Mouse (Mus musculus) heart, postnatal 0 days (tissue): Measurements from ENCODE around the gene Slc33a1. TPM values are rescaled to one million over a fixed set of nuclear protein-coding genes. Genes with fewer than 3 reads are reported as not detected.

Source experiments
- ATAC-seq: fragments of 200-750 bp; cut with Nextera tagmentation; 2 replicates; pipeline ENCODE4 v1.8.0; 2017; ENCODE audit warnings: low read depth, moderate number of reproducible peaks, moderate library complexity; ENCODE audit not compliant: insufficient read depth
- DNase-seq: peaks from one replicate; pipeline ENCODE4 v3.0.0-alpha.2; 2016; ENCODE audit warnings: low spot score
- H3K27ac ChIP-seq: fragments of 300-500 bp; sonication (generic); 2 replicates; pipeline ENCODE4 v1.5.1; 2014; ENCODE audit warnings: low read depth, mild to moderate bottlenecking
- H3K27me3 ChIP-seq: fragments of 300-500 bp; sonication (generic); 2 replicates; pipeline ENCODE4 v1.6.1; 2014; ENCODE audit warnings: low read length, mixed read lengths; ENCODE audit not compliant: control insufficient read depth, insufficient read depth
- H3K36me3 ChIP-seq: fragments of 300-500 bp; sonication (generic); replicated peaks from 2 replicates; pipeline ENCODE4 v1.6.1; 2014; ENCODE audit warnings: low read length, mixed read lengths; ENCODE audit not compliant: control insufficient read depth, insufficient read depth
- H3K4me1 ChIP-seq: fragments of 300-500 bp; sonication (generic); 2 replicates; pipeline ENCODE4 v1.6.1; 2014; ENCODE audit warnings: antibody characterized with exemption; ENCODE audit not compliant: control insufficient read depth, insufficient read depth
- H3K4me2 ChIP-seq: fragments of 300-500 bp; sonication (generic); 2 replicates; pipeline ENCODE4 v1.6.1; 2014; ENCODE audit warnings: low read depth, mild to moderate bottlenecking, low read length, moderate library complexity
- H3K4me3 ChIP-seq: fragments of 300-500 bp; sonication (generic); 2 replicates; pipeline ENCODE4 v1.5.1; 2014; ENCODE audit warnings: low read depth, low read length
- H3K9ac ChIP-seq: fragments of 300-500 bp; sonication (generic); replicated peaks from 2 replicates; pipeline ENCODE4 v1.6.1; 2014; ENCODE audit warnings: low read depth, low read length, mixed read lengths
- H3K9me3 ChIP-seq: fragments of 300-500 bp; sonication (generic); replicated peaks from 2 replicates; pipeline ENCODE4 v1.6.1; 2016; ENCODE audit warnings: low read length; ENCODE audit not compliant: control insufficient read depth
- CTCF ChIP-seq: IDR thresholded peaks from 2 replicates; pipeline ENCODE4 v1.5.1; 2016; ENCODE audit warnings: antibody characterized with exemption, control low read depth, low read depth
- EP300 ChIP-seq: IDR thresholded peaks from 2 replicates; pipeline ENCODE4 v1.6.1; 2016; ENCODE audit warnings: antibody characterized with exemption, low read depth
- WGBS: fragments of 180-500 bp; shearing (Covaris S2); extraction: QIAGEN DNeasy Blood & Tissue Kit; methylation state at CpG from one replicate; pipeline ENCODE4 v1.1.7; 2014; 5-methylcytosine and 5-hydroxymethylcytosine counted together
- polyA plus RNA-seq: library from polyadenylated mRNA; unstranded; fragments of >200 nt; fragmentation: Nextera tagmentation; extraction: Ambion mirVana; gene quantifications from 2 replicates; pipeline ENCODE4 v1.2.1, GENCODE M21; 2015
- total RNA-seq: library from RNA; depleted of rRNA; stranded (reverse); fragments of >200 nt; gene quantifications from 2 replicates; pipeline ENCODE4 v1.2.3, GENCODE M21; 2014; ENCODE audit warnings: low replicate concordance

The Slc33a1 gene
- total and polyA plus RNA-seq, 2 experiments from 2014 or later: 9.4 to 31.9 TPM

- H3K27me3 ChIP-seq: no peaks in the 10 kb centered on the region
- peak overlapping the region; percentile 59 for H3K4me3 ChIP-seq
- no peak for ATAC-seq
- WGBS: 10% methylated on average over 12 of the region's 12 CpGs
- no peaks in the 10 kb centered on the region for H3K9me3 ChIP-seq
- peaks cover 10% of the 10 kb centered on the region; the same call in 1 of the 2 replicates for H3K4me1 ChIP-seq
- no peak for DNase-seq
- H3K9ac ChIP-seq: no peak overlapping the region
- peak overlapping the region; percentile 98 for H3K4me2 ChIP-seq
- H3K36me3 ChIP-seq: no peaks in the 10 kb centered on the region
- TF ChIP-seq CTCF (no peak), EP300 (no peak)
- no peak overlapping the region for H3K27ac ChIP-seq
These were observed 64.5 kb downstream of the Slc33a1 start for GRCm38 (mm10) chr3:63900021-63900571.

GRCm38 (mm10) chr3:63899309-63899695 lies 65.3 kb downstream of the Slc33a1 start, which contains the start of gene Plch1:
Gene Plch1, minus strand, starts transcription at chr3:63899472.
- peak within 1 kb of the TSS; percentile 98 for H3K4me2 ChIP-seq
- WGBS: under 1% methylated on average over 12 of the region's 12 CpGs
- peaks cover 9% of the 10 kb centered on the region; the same call in 1 of the 2 replicates for H3K4me1 ChIP-seq
- H3K27ac ChIP-seq: no peak within 1 kb of the TSS
- peak; percentile 72 for ATAC-seq
- peak; percentile 48 for DNase-seq
- H3K9ac ChIP-seq: peak within 1 kb of the TSS; percentile 5; the same call in 1 of the 2 replicates
- no peaks in the 10 kb centered on the region for H3K27me3 ChIP-seq
- peak within 1 kb of the TSS; percentile 59 for H3K4me3 ChIP-seq
- no peaks in the 10 kb centered on the region for H3K36me3 ChIP-seq
- no peaks in the 10 kb centered on the region for H3K9me3 ChIP-seq
- TF ChIP-seq EP300 (no peak), CTCF (no peak)

- under 1% methylated on average over 41 of the region's 41 CpGs for WGBS
- H3K9ac ChIP-seq: peak overlapping the region; percentile 5; the same call in 1 of the 2 replicates
- no peaks in the 10 kb centered on the region for H3K27me3 ChIP-seq
- H3K4me1 ChIP-seq: peaks cover 9% of the 10 kb centered on the region; the same call in 1 of the 2 replicates
- no peak overlapping the region for H3K27ac ChIP-seq
- H3K4me2 ChIP-seq: peak overlapping the region; percentile 98
- H3K4me3 ChIP-seq: peak overlapping the region; percentile 59
- H3K9me3 ChIP-seq: no peaks in the 10 kb centered on the region
- ATAC-seq (peak; percentile 82), DNase-seq (peak; percentile 54)
- no peaks in the 10 kb centered on the region for H3K36me3 ChIP-seq
- TF ChIP-seq CTCF (no peak), EP300 (no peak)
These were observed 65.8 kb downstream of the Slc33a1 start for GRCm38 (mm10) chr3:63898581-63899308.

- no peaks in the 10 kb centered on the region for H3K36me3 ChIP-seq
These were observed 67.4 kb downstream of the Slc33a1 start for GRCm38 (mm10) chr3:63897177-63897576.

GRCm38 (mm10) chr3:63896303-63896702 lies 68.3 kb downstream of the Slc33a1 start:
- no peak for ATAC-seq
- Histone ChIP-seq H3K4me1 (peaks cover 9% of the 10 kb centered on the region; the same call in 1 of the 2 replicates), H3K9me3 (no peaks in the 10 kb centered on the region), H3K27ac (no peak overlapping the region), H3K9ac (no peak overlapping the region), H3K36me3 (no peaks in the 10 kb centered on the region), H3K4me2 (no peak overlapping the region), H3K27me3 (no peaks in the 10 kb centered on the region), H3K4me3 (no peak overlapping the region)
- WGBS: 86% methylated on average over 4 of the region's 4 CpGs
- TF ChIP-seq EP300: no peak
- no peak for TF ChIP-seq CTCF
- no peak for DNase-seq

More at GRCm38 (mm10) chr3:63897177-63897576, 67.4 kb downstream of the Slc33a1 start:
- Histone ChIP-seq H3K4me1 (peaks cover 9% of the 10 kb centered on the region; the same call in 1 of the 2 replicates), H3K27ac (no peak overlapping the region), H3K9me3 (no peaks in the 10 kb centered on the region), H3K9ac (no peak overlapping the region), H3K4me2 (no peak overlapping the region), H3K4me3 (no peak overlapping the region), H3K27me3 (no peaks in the 10 kb centered on the region)
- TF ChIP-seq EP300 (no peak), CTCF (no peak)
- DNase-seq: no peak
- ATAC-seq: no peak
- WGBS: 56% methylated on average over 1 of the region's 1 CpGs
